Mouse (Mus musculus) G1E (cell line): Measurements from ENCODE around the gene Naa50.

ENCODE experiments used
- CTCF ChIP-seq: IDR thresholded peaks from 2 replicates; pipeline ENCODE4 v1.5.1; 2012; ENCODE audit warnings: low read depth, low read length, inconsistent platforms, mixed read lengths
- GATA1 ChIP-seq: IDR thresholded peaks from 2 replicates; pipeline ENCODE4 v1.6.1; 2012; ENCODE audit warnings: borderline replicate concordance, low read length, inconsistent platforms, mixed read lengths
- GATA2 ChIP-seq: IDR thresholded peaks from 2 replicates; pipeline ENCODE4 v1.6.1; 2012; ENCODE audit warnings: low read depth, low read length, inconsistent platforms, borderline replicate concordance
- POLR2AphosphoS5 ChIP-seq: IDR thresholded peaks from 2 replicates; pipeline ENCODE4 v1.6.1; 2012; ENCODE audit warnings: low read depth, low read length, inconsistent platforms; ENCODE audit not compliant: insufficient replicate concordance
- TAL1 ChIP-seq: conservative IDR thresholded peaks from 2 replicates; pipeline ENCODE4 v1.6.1; 2012; ENCODE audit warnings: low read depth, low read length, inconsistent platforms, mixed read lengths

DNA sequence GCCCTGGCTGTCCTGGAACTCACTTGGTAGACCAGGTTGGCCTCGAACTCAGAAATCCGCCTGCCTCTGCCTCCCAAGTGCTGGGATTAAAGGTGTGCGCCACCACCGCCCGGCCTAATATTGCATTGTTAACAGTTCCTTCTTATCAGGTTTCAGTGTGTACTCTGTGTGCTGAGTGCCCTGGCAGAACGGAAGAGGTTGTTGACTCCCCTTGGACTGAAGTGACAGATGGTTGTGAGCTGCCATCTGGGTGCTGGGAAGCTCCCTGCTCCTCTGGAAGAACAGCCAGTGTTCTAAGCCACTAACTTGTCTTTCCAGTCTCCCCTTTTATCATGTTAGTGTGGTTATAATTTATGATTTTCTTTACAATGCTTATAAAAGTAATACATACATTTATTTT lies 64.7 kb downstream of the Naa50 start:
- TF ChIP-seq CTCF (no peak), POLR2AphosphoS5 (no peak), TAL1 (no peak), GATA1 (no peak), GATA2 (no peak)
